Mouse (Mus musculus) spleen, adult 2 months (tissue): ENCODE measurements around the gene Pdzph1. TPM values are rescaled to one million over a fixed set of nuclear protein-coding genes. Genes with fewer than 3 reads are reported as not detected.
A peak's percentile ranks its signal among the peaks of the same experiment; 100 is the strongest.

Experiments used
- DNase-seq, 2 experiments: peaks; one replicate each; pipeline versions ENCODE4 v3.0.0 to v3.0.0-alpha.2; 2012 to 2021; ENCODE audit warnings: low spot score in 2 of 2, low read depth in 1 of 2
- H3K27ac ChIP-seq: fragments of 200-500 bp; 2 replicates; pipeline ENCODE4 v1.5.1; 2012; ENCODE audit warnings: low read length, inconsistent platforms; ENCODE audit not compliant: insufficient read depth
- H3K27me3 ChIP-seq: fragments of 200-500 bp; 2 replicates; pipeline ENCODE4 v1.6.1; 2012; ENCODE audit warnings: mild to moderate bottlenecking, moderate library complexity, low read length, inconsistent platforms; ENCODE audit not compliant: control insufficient read depth, insufficient read depth
- H3K36me3 ChIP-seq: fragments of 200-500 bp; 2 replicates; pipeline ENCODE4 v1.6.1; 2012; ENCODE audit warnings: mild to moderate bottlenecking, low read length, inconsistent platforms; ENCODE audit not compliant: control insufficient read depth, insufficient read depth
- H3K4me1 ChIP-seq: fragments of 200-500 bp; 2 replicates; pipeline ENCODE4 v1.6.1; 2011; ENCODE audit warnings: inconsistent platforms; ENCODE audit not compliant: control insufficient read depth, insufficient read depth, insufficient read length
- H3K4me3 ChIP-seq: fragments of 200-500 bp; 2 replicates; pipeline ENCODE4 v1.5.1; 2011; ENCODE audit warnings: mild to moderate bottlenecking, inconsistent platforms; ENCODE audit not compliant: insufficient read depth, insufficient read length; ENCODE audit errors: extremely low read depth
- CTCF ChIP-seq: fragments of 200-500 bp; IDR thresholded peaks from 2 replicates; pipeline ENCODE4 v1.5.1; 2011; ENCODE audit warnings: mild to moderate bottlenecking, inconsistent platforms; ENCODE audit not compliant: insufficient read depth, insufficient read length, insufficient replicate concordance; ENCODE audit errors: extremely low read depth
- POLR2A ChIP-seq: fragments of 200-500 bp; IDR thresholded peaks from 2 replicates; pipeline ENCODE4 v1.6.1; 2011; ENCODE audit warnings: low read depth, low read length, inconsistent platforms
- WGBS: fragments of 180-500 bp; shearing (Covaris S2); methylation state at CpG from one replicate; pipeline ENCODE4 v1.1.7; 2018; 5-methylcytosine and 5-hydroxymethylcytosine counted together
- polyA plus RNA-seq: library from polyadenylated mRNA; depleted of rRNA; stranded (reverse); fragments of >200 nt; gene quantifications from 2 replicates; pipeline ENCODE4 v1.2.3, GENCODE M21; 2012

Pdzph1 gene
- polyA plus RNA-seq, 1 experiment, result 0.19 TPM

GRCm38 (mm10) chr17:59012421-59013090 is 21.4 kb upstream of the Pdzph1 start:
- WGBS, result 12% methylated on average over 15 of the region's 15 CpGs
- H3K27ac ChIP-seq, result no peak overlapping the region

GRCm38 (mm10) chr17:59011546-59012307 is 20.6 kb upstream of the Pdzph1 start:
- no peak for DNase-seq
- WGBS, result 83% methylated on average over 13 of the region's 13 CpGs
- H3K27ac ChIP-seq, result no peak overlapping the region
- H3K4me3 ChIP-seq, result no peak overlapping the region; the same call in 1 of the 2 replicates
- H3K36me3 ChIP-seq, result no peaks in the 10 kb centered on the region
- no peak for TF ChIP-seq CTCF
- TF ChIP-seq POLR2A, result no peak
- no peaks in the 10 kb centered on the region for H3K27me3 ChIP-seq
- no peaks in the 10 kb centered on the region for H3K4me1 ChIP-seq

More at GRCm38 (mm10) chr17:59012421-59013090, 21.4 kb upstream of the Pdzph1 start:
- Histone ChIP-seq H3K4me3 (peak overlapping the region; percentile 66), H3K36me3 (no peaks in the 10 kb centered on the region), H3K4me1 (no peaks in the 10 kb centered on the region), H3K27me3 (no peaks in the 10 kb centered on the region)
- no peak for TF ChIP-seq POLR2A
- no peak for TF ChIP-seq CTCF
- DNase-seq, result no peak

- H3K27ac ChIP-seq, result no peak overlapping the region
- no peak for DNase-seq
- no peaks in the 10 kb centered on the region for H3K27me3 ChIP-seq
- no peak overlapping the region for H3K4me3 ChIP-seq
- H3K4me1 ChIP-seq, result no peaks in the 10 kb centered on the region
- no peak for TF ChIP-seq CTCF
- TF ChIP-seq POLR2A, result no peak
- H3K36me3 ChIP-seq, result no peaks in the 10 kb centered on the region
- 74% methylated on average over 5 of the region's 5 CpGs for WGBS
Measured at GRCm38 (mm10) chr17:58973237-58973636, 17.9 kb downstream of the Pdzph1 start.

GRCm38 (mm10) chr17:58959905-58960304 is 31.3 kb downstream of the Pdzph1 start:
- Histone ChIP-seq H3K4me3 (no peak overlapping the region), H3K4me1 (no peaks in the 10 kb centered on the region), H3K27ac (no peak overlapping the region), H3K36me3 (no peaks in the 10 kb centered on the region), H3K27me3 (no peaks in the 10 kb centered on the region)
- no peak for DNase-seq
- TF ChIP-seq POLR2A (no peak), CTCF (no peak)
- 30% methylated on average over 3 of the region's 3 CpGs for WGBS

- 96% methylated on average over 1 of the region's 1 CpGs for WGBS
- no peaks in the 10 kb centered on the region for H3K36me3 ChIP-seq
- TF ChIP-seq CTCF, result no peak
- TF ChIP-seq POLR2A, result no peak
- H3K4me3 ChIP-seq, result no peak overlapping the region
- H3K4me1 ChIP-seq, result no peaks in the 10 kb centered on the region
- no peak overlapping the region for H3K27ac ChIP-seq
- DNase-seq, result no peak
- H3K27me3 ChIP-seq, result no peaks in the 10 kb centered on the region
Measured at GRCm38 (mm10) chr17:58957055-58957454, 34.1 kb downstream of the Pdzph1 start.

GRCm38 (mm10) chr17:58943015-58943822 is 48.0 kb downstream of the Pdzph1 start:
- 87% methylated on average over 10 of the region's 10 CpGs for WGBS
- TF ChIP-seq POLR2A (no peak), CTCF (no peak)
- no peaks in the 10 kb centered on the region for H3K4me1 ChIP-seq
- no peaks in the 10 kb centered on the region for H3K36me3 ChIP-seq
- DNase-seq, result no peak
- H3K27ac ChIP-seq, result no peak overlapping the region
- no peaks in the 10 kb centered on the region for H3K27me3 ChIP-seq
- H3K4me3 ChIP-seq, result no peak overlapping the region
